Mouse (Mus musculus) heart, postnatal 0 days (tissue): ENCODE measurements around the gene F11.

Experiments
- CTCF ChIP-seq: IDR thresholded peaks from 2 replicates; pipeline ENCODE4 v1.5.1; 2016; ENCODE audit warnings: antibody characterized with exemption, control low read depth, low read depth
- EP300 ChIP-seq: IDR thresholded peaks from 2 replicates; pipeline ENCODE4 v1.6.1; 2016; ENCODE audit warnings: antibody characterized with exemption, low read depth

GRCm38 (mm10) chr8:45239363-45239762 is 22.5 kb downstream of the F11 start:
- TF ChIP-seq EP300 (no peak), CTCF (no peak)
